Mouse (Mus musculus): ENCODE data around the gene Gga3. TPM values are rescaled to one million over a fixed set of nuclear protein-coding genes. Genes with fewer than 3 reads are reported as not detected.

Gga3 gene
- total RNA-seq, 2 experiments from 2014 or later: 25.3 to 30.7 TPM

DNA sequence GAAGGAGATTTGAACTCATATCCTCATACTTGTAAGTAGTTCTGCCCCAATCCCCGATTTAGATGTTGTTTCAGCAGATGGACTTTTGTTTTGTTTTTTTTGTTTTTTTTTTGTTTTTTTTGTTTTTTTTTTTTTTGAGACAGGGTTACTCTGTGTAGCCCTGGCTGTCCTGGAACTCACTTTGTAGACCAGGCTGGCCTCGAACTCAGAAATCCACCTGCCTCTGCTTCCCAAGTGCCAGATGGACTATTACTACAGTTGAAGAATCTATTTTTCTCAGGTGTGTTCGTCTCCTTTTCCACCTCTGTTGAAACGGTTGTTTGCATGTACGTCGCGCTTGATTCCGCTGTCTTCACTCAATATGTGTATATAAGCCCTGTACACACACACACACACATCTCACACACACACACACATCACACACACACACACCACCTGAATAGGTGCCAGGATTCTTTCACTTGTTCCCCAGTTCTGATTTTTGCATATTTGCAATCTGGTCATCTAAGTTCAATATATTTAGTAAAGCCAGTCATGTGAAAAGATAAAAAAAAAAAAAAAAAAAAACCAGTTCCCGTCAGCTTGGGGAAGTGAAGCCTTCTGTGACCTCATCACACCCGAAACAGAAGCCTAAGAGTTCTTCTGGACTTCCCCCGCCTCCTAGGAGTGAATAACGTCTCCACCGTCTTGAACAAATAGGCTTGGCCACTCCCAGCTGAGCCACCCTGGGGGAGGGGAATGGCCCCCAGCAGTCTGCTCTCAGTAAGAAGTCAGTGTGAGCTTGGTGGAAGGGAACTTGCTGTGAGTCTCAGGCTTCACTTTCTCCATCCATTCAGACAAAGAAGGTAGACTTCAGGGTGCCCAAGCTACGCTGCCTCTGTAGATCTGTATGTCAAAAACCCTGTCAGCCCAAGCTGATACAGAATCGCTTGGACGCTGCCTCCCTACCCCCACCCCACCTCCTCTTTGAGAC is 27.0 kb upstream of the Gga3 start:
- DNase-seq: peak in 1 of 2 experiments; percentile 46

DNA sequence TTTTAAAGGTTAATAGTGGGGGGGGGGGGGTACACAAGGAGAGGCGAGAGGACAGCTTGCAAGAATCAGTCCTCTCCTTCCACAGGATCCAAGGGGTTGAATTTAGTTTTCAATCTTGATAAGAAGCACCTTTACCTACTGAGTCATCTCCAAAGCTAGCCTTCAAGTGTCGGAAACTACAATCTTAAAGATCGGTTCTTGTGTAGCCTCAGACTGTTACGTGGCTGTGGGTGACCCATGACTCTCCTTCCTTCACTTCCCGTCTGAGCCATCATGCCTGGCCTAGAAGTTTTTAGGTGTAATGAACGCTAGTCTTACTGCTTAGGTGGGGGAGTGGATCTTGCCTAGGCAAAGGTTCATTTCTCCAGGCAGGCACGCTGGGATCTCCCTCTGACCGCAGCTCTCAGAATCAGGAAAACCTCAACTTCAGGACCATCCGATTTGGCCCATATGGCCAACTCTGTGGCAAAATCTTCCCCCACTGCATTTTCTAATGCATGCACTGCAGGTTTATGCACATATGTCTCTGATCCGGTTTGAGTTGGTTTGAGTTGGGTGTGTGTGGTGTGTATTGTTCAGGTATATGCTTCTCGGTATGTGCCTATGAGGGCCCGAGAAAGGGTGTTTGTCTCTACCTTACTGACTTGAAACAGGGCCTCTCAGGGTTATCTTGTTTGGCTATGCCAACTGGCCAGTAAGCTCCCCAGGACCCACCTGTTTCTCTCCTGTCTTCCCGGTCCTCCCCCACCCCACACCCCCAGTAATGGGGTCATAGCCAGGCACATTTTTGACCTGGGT is 26.1 kb upstream of the Gga3 start:
- no peak for DNase-seq

DNA sequence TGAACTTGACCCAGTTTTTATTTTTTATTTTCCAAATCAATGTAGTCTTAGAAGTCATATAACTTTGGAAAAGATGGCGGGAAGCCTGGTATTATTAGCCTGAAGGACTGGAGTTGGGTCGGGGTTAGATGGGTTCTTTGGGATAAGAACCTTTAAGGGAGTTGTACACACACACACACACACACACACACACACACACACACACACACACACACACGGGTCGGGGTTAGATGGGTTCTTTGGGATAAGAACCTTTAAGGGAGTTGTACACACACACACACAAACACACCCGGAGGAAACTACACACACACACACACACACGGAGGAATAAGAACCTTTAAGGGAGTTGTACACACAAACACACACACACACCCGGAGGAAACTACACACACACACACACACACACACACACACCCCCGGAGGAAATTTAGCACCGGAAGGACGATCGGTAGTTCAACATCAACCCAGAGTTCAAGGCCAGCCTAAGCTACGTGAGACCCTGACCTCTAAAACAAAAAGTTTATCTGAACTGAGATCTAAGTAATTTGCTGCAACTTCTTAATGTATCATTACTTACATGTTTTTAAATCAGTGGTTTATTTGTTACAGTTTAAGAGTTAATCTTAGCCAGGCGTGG is 24.7 kb upstream of the Gga3 start:
- DNase-seq: no peak

DNA sequence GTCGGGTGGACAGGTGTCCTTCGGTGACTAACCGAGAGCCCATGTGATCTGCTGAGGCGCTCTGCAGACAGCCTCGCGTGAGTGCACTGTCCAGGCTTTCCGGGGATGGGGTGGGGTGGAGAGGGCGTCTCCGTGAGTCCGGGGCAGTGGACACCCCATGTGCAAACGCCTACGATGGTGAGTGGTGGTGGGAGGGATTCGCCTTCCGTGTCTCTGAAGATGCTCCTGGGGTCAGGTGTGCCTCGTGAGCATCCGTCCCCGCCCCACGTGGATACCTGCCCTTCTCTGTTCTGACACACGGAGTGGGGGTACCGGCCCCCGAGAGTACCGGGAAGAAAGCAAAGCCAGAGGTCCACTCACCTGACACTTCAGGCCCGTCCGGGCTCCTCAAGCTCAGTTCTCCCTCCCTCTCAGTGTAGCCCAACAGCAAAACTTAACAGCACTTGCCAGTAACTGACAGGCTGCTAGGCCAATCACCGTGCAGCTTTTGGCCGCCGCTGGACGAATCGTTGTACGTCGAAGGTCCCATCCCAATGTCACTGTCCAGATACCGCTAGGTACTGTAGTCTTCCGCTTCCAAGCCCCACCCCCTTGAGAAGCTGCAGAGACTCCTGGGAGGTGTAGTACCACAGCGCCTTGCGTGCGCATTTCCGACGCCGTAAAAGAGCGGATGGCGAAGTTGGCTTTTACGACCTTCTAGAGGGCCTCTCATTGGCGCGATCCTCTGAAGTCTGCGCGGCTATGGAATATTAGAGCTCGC is 24.0 kb upstream of the Gga3 start, which contains the start of gene Slc25a19:
Gene Slc25a19, minus strand, starts transcription at position 591 of the 760 bp plus-strand sequence.
- DNase-seq: peak; percentile 99 to 100

DNA sequence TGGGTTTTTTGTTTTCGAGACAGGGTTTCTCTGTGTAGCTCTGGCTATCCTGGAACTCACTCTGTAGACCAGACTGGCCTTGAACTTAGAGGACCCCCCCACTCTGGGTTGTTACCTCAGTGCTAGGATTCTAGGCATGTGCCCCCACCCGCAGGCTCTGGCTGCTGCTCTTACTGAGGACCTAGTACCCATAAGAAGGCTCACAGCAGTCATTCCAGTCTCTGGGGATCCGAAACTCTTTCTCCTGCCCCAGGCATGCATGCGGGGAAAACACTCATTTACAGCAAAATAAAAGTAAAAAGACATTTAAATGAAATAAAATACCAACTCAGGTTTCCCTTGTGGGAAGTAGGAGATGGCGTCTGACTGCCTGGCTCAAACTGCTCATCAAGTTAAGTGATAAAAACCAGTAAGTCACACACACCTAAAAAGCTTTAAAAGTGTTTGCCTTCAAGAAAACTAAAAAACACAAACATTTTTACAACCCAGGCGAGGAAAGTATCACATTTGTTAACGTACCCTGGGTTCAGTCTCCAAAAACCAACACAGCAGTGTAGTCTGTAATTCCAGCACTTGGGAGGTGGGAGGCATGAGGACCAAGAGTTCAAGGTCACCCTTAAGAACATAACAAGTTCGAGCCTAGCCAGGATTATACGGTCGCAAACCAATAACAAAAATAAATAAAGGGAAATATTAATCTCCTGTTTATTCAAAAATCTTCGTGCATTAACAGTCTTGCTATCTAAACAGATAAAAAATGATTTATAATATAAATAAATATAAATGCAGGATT is 23.2 kb upstream of the Gga3 start:
- DNase-seq: no peak

DNA sequence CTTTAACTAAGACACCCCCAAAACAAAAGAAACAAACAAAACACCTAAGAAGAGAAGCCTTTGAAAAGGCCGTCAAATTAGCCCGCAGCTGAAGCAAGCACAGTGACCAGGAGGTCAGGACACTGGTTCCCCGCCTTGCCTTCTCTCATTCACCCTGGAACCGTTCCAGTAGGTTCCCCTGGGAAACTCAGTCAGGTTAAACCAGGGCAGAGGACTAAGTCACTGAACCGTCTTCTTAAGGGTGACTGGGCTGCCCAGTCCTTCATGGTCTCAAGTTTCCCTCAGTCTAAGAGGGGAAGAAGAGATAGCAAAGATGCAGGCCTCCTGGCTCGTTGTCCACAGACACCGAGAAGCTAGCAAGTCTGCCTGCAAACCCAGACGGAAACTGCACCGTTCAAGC is 22.0 kb upstream of the Gga3 start:
- DNase-seq: peak; percentile 22 to 61

DNA sequence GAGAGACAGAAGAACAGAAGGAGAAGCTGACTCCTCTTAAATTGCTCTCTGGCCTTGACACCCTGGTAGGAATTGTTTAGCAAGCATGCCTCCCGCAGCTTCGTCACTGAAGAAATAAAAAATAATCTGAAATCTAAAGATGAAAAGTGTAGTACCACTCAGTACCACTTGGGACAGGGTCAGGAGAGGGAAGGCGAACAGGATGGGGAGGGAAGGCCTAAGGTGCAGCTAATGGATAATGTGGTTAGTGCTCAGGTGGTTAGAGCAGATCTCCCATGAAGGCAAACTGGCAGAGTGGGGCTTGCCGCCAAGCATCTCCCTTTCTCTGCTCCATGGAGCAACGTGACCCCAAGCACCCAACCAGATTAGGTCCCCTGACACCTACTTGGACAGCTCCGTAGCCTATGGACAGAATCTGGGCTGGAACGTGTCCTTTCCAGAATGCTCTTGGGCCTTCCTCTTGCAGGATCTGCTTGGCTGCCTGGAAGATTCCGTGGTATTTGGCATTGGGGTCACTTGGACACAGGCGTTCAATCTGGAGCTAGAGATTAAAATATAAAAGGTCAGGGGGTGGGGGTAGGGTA is 19.7 kb upstream of the Gga3 start:
- DNase-seq: peak in 1 of 2 experiments; percentile 39

DNA sequence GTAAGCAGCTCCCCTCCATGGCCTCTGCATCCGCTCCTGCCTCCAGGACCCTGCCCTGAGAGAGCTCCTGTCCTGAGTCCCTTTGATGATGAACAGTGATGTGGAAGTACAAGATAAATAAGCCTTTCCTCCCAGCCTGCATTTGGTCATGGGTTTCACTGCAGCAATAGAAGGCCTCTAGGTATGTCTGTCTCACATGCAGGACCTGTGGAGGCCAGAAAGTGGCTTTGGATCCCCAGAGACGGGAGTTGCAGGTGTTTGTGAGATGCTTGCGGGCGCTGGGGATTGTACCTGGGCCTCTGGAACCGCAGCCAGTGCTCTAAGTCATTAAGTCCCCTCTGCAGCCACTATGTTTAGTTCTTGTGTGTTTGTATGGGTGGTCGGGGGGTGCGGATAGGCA is 16.1 kb upstream of the Gga3 start:
- no peak for DNase-seq

DNA sequence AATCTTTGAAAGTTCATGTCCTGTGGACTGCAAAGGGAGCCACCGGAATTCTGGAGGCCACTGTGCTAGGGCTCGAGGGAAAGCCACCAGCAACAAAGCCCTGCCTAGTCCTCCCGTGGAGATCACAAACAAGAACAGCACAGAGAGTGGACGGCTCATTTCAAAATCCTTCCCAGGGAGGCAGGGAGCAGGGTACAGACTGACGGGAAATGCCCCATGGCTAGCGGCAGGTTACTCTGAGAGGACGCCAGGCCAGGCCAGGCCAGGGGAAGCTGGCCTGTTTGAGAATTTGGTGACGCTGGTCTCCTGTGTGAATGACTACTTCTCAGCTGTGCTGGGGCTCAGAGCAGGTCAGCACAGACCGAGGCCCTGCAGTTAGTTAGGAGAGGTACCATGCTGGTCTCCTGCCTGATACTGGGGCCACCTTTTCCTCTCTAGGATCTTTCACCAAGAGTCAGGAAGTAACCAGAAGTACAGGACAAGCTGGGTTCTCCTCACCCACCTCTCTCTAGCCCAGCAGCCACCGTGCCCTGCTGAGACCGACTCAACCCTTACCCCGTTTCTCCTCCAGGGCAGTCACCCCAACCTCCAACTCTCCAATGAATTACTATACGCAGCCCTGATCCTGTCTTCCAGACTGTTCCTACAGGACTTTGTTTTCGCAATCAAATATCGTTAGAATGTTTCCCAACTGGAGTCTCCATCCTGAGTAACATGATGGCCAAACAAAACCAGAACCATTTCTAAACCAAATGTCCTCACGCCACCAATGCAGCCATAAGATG is 15.1 kb upstream of the Gga3 start:
- no peak for DNase-seq

DNA sequence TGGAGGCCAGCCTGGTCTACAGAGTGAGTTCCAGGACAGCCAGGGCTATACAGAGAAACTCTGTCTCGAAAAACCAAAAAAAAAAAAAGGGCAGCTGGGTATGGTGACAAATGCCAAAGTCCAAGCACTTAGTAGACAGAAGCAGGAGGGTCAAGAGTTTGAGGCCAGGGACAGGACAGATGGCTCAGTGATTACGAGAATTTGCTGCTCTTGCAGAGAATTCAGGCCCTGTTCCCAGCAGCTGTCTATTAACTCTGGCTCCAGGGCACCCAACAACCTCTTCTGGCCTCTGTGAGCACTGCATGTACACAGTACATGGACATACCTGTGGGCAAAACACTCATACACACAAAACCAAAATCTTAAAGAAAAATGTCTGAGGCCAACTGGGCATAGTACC is 14.2 kb upstream of the Gga3 start:
- no peak for DNase-seq

DNA sequence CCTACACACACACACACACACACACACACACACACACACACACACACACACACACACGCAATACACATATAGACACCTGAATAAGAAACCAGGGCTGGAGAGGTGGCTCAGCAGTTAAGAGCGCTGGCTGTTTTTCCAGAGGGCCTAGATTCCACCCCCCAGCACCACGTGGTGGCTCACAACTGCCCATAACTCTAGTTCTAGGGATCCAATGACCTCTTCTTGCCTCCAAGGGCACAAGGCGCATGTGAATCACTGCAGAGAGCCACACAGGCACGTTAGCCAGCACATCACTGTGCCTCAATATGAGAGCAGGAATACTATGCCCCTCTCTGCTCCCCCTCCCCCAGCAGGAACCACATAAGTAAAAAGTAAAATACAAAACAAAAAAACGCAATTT is 13.0 kb upstream of the Gga3 start:
- DNase-seq: peak; percentile 81 to 86

DNA sequence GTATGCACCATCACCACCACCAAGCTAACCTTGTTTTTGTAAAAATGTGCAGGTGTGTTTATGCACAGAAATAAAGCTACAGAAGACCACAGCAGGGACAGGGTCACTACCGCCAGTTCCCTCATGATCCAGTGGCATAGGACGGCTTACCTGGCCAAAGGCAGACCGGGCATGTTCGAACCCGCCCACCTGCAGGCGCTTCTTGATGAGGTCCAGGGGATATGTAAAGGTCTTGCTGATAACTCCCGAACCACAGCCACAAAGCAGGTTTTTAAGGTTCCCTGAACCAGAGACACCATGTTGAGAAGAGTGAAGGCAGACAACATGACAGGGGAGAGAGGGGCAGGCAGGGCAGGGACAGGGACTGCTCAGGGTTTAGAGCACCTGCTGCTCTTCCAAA is 12.5 kb upstream of the Gga3 start:
- DNase-seq: no peak

DNA sequence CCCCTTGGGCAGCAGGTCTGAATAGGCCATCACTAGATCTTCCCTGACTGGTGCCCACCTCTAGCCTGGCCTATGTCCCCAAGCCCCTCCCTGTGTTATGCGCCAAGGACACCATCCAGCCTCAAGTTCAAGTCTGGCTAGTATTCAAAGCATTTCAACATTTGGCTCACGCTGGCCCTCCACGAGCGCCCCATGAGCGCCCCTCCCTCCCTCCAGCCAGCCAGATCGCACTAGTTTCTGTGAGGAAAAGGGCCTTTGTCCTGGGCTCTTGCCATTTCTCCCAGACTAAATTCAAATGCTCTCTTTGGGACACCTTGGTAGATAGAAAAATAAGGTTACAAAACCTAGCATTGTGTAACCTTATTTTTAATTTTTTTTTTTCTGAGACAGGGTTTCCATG is 12.0 kb upstream of the Gga3 start:
- DNase-seq: peak; percentile 66 to 70

DNA sequence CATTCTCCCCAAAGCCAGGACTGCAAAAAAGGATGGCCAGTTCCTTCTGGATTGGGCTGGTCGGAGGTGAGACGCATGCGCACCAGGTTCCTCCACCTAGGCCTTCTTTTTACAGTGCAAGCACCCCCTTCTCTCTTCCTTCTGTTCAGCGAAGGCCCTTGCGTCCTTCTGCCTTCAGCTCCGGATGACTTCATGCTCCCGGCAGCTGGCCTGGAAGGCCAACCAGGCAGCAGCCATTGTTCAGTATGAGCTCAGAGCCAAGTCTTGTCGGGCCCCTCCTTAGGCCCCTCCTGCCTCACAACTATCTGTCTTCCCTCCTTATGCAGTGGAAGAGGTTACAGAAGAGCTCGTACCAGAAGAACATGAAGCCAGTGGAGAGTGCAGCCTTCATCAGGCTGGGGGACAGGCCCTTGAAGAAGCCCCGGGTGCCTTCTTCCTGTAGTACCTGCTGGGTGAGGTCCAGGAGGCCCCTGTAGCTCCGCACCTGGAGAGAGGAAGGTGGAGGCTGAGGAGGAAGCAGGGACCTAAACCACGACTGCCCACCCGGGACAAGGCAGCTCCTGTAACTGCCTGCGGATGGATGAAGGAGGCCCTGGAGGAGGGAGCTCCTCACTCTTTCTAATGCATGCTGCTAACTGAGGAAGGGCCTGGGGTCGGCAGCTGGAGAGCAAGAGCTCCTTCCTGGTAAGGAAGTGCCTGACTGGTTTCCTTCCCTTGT is 11.4 kb upstream of the Gga3 start:
- peak; percentile 73 to 75 for DNase-seq

DNA sequence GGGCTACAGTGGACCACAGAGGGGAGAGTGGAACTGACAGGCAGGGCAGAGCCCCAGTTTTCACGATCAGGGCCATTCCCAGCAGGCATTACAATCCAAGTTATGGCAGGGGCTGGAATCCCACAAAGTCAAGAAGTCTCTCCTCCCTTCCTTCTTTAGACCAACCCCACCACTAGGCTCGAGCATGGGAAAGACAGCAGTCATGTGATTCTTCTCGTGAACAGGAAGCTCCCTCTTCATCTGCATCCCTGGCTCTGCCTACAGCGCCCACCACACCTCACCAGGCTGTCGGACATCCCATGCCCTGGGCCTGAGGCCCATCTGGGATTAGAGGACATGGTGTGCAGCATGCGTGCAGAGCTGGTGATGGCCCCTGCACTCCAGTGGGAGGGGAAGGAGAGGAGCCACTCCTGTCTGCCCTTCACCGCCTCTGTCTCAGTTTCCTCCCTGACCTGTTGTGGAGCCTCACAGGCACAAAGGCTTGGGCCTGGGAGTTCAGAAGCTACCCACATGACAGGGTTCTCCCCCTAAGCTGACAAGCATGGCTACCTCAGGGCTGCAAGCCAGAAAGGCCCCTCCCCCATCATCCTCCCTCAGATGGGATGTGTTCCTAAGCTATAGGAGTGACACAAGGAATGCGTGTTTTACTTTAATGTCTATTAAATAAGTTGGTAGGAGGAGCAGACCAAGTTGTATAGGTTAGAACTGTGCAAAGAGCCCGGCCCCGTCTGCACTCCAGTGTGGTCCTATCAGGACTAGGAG is 10.7 kb upstream of the Gga3 start:
- no peak for DNase-seq

DNA sequence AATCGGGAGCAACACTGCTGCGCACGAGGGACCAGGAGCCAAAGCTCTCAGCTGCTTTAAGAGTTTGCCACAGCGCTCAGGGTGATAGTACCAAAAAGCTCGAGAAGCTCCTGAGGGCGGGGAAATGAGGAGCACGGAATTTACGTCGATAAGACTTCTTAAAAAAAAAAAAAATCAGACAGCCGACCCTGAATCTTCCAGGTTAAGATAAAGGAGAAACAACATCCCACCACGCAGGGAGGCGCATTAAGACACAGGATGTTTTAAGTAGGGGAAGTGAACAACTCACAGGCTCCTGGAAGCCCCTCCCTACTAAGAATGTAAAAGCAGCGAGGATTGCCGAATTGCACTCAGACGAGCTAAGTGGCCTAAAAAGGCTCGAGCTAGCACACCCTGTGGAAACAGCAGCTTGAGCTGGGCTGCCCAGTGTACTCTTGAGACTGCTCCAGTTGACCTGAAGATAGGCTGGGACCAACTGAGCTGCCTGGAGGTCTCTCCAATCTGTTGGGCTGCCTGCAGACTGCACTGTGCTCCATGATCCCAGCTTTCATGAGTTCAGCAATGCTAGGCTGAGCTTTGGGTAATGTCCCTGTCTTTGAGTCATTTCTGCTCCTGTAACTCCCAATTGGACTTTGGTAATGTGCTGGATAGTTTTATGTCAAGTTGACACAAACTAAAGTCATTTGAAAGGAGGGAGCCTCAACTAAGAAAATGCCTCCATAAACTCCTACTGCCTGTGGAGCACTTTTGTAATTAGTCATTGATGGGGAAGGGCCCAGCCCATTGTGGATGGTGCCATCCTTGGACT is 9.5 kb upstream of the Gga3 start:
- no peak for DNase-seq

DNA sequence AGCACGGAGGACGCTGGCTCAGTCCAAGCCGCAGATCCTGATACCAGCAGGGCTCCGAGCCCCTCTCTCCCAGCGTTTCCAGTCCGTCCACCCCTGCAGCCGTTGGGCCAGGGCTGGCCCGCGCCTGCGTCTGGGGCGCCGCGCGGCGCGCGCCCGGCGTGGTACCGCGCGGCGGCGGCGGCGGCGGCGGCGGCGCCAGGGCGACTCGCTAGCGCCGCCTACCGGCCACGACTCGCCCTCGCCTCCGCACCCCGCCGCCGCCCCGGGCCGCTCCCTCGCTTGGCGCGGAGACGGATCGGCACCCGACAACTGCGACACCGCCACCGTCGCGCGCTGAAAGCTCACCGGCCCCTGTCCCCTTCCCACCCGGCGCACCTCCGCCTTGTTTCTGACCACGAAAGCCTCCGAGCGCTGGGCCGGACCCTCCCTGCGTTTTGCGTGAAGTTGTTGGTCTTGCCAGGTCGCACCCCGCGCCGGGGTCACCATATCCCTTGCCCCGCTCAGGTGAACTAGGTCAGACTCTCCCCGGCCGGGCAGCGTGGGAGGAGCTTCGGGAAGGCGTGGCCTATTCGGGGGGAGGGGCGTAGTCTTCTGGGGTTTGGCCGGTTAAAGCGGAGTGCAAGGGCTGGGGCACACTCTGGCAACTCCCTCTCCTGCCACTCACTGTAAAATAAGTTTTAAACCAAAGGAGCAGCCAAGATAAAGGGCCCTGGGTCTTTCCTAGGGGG is 8.7 kb upstream of the Gga3 start, which contains the start of gene Mif4gd:
Gene Mif4gd, minus strand, starts transcription at position 560 of the 728 bp plus-strand sequence.
- DNase-seq: peak; percentile 96

Data from adrenal gland, postnatal 36 days (tissue).